Mouse (Mus musculus) hindbrain, embryonic 16.5 days (tissue): ENCODE measurements around the gene Ptn. TPM values are rescaled to one million over a fixed set of nuclear protein-coding genes. Genes with fewer than 3 reads are reported as not detected.
A peak's percentile ranks its signal among the peaks of the same experiment; 100 is the strongest.

Experiments
- ATAC-seq: fragments of 200-750 bp; cut with Nextera tagmentation; 2 replicates; pipeline ENCODE4 v1.8.0; 2017; ENCODE audit warnings: moderate TSS enrichment, moderate library complexity
- H3K27ac ChIP-seq: fragments of 300-500 bp; sonication (generic); 2 replicates; pipeline ENCODE4 v1.5.1; 2014; ENCODE audit warnings: low read depth, mild to moderate bottlenecking, control low read depth, low read length, moderate library complexity
- H3K27me3 ChIP-seq: fragments of 300-500 bp; sonication (generic); replicated peaks from 2 replicates; pipeline ENCODE4 v1.6.1; 2014; ENCODE audit warnings: low read length; ENCODE audit not compliant: control insufficient read depth, insufficient read depth
- H3K36me3 ChIP-seq: fragments of 300-500 bp; sonication (generic); 2 replicates; pipeline ENCODE4 v1.6.1; 2014; ENCODE audit warnings: mild to moderate bottlenecking, low read length, moderate library complexity, mixed read lengths; ENCODE audit not compliant: control insufficient read depth, insufficient read depth
- H3K4me1 ChIP-seq: fragments of 300-500 bp; sonication (generic); 2 replicates; pipeline ENCODE4 v1.6.1; 2014; ENCODE audit warnings: low read depth, low read length; ENCODE audit not compliant: control insufficient read depth, insufficient read depth
- H3K4me2 ChIP-seq: fragments of 300-500 bp; sonication (generic); 2 replicates; pipeline ENCODE4 v1.6.1; 2014; ENCODE audit warnings: mild to moderate bottlenecking, low read length, control low read depth, moderate library complexity
- H3K4me3 ChIP-seq: fragments of 300-500 bp; sonication (generic); 2 replicates; pipeline ENCODE4 v1.5.1; 2014; ENCODE audit warnings: mild to moderate bottlenecking, low read length, control low read depth, moderate library complexity
- H3K9ac ChIP-seq: fragments of 300-500 bp; sonication (generic); 2 replicates; pipeline ENCODE4 v1.6.1; 2014; ENCODE audit warnings: low read depth, mild to moderate bottlenecking, control low read depth, low read length, moderate library complexity
- H3K9me3 ChIP-seq: fragments of 300-500 bp; sonication (generic); 2 replicates; pipeline ENCODE4 v1.6.1; 2014; ENCODE audit warnings: mild to moderate bottlenecking, low read length, moderate library complexity; ENCODE audit not compliant: control insufficient read depth
- WGBS: fragments of 180-500 bp; shearing (Covaris S2); extraction: QIAGEN DNeasy Blood & Tissue Kit; methylation state at CpG from one replicate; pipeline ENCODE4 v1.1.7; 2014; 5-methylcytosine and 5-hydroxymethylcytosine counted together
- polyA plus RNA-seq: library from polyadenylated mRNA; unstranded; fragments of >200 nt; fragmentation: Nextera tagmentation; extraction: Ambion mirVana; gene quantifications from 2 replicates; pipeline ENCODE4 v1.2.1, GENCODE M21; 2015

Gene Ptn
- polyA plus RNA-seq, 1 experiment from 2014 or later: 988 TPM

DNA sequence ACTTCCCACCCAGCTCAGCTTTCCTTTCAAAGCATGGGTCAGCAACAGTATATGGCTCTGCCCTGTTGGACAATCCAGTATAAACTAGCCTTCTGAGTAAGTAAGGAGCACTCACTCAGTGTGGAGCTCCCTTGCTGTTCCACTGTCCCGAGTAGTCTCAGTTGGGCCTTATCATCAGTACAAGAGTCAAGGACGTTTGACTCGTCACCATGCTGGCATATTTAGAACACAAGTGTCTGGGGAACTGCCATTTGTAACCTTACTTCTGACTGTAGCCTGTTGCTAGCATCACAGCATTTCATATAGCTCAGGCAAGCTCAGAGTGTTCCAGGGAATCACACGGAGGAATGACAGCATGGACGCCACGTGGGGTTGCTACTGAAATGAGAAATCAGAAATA is 3.1 kb downstream of the Ptn start:
- peak overlapping the region; percentile 25 for H3K4me3 ChIP-seq
- peak overlapping the region; percentile 23; the same call in 1 of the 2 replicates for H3K27ac ChIP-seq
- H3K4me1 ChIP-seq: peaks cover 13% of the 10 kb centered on the region
- no peaks in the 10 kb centered on the region for H3K27me3 ChIP-seq
- WGBS: 69% methylated on average over 6 of the region's 6 CpGs
- peak overlapping the region; percentile 47 for H3K4me2 ChIP-seq
- H3K36me3 ChIP-seq: peaks cover 5% of the 10 kb centered on the region
- H3K9ac ChIP-seq: no peak overlapping the region
- H3K9me3 ChIP-seq: no peaks in the 10 kb centered on the region
- ATAC-seq: no peak

- Histone ChIP-seq H3K27me3 (no peaks in the 10 kb centered on the region), H3K4me3 (no peak overlapping the region), H3K36me3 (no peaks in the 10 kb centered on the region), H3K4me1 (peaks cover 9% of the 10 kb centered on the region), H3K27ac (peak overlapping the region; percentile 25; the same call in 1 of the 2 replicates), H3K9ac (no peak overlapping the region), H3K4me2 (0 out of 2 replicates have a peak overlapping the region, but pooled peaks have one; percentile 16), H3K9me3 (no peaks in the 10 kb centered on the region)
- 66% methylated on average over 5 of the region's 5 CpGs for WGBS
- ATAC-seq: peak; percentile 84
These were observed 9.6 kb downstream of the Ptn start for GRCm38 (mm10) chr6:36800309-36800946.

DNA sequence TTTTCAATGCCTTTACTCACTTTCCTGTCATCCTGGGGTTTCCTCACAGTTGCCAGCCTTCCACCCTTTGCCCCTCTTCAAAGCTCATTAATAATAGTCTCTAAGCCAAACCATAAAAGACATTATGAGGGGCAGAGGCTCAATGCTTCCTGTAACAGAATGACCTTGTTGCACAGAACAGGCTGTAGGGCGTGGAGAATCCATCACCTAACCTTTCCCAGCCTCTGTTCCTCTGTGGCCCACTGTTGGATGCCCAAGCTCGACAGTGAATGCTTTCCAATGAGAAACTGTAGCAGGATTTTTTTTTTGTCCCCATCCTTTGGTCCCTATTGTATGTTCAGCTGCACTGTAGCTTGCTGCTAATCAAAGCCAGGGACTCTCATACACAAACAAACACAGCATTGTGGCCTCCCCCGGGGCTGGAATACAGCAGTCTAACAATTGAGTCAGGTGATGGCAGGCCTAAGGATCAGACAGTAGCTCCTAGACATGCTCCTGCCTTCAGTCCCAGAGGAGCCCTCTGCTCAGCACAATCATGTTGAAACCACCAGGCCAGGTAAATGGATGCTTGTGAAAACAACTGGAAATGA is 12.9 kb downstream of the Ptn start:
- peak overlapping the region; percentile 63; the same call in 1 of the 2 replicates for H3K27ac ChIP-seq
- no peaks in the 10 kb centered on the region for H3K36me3 ChIP-seq
- peak; percentile 62 for ATAC-seq
- H3K4me1 ChIP-seq: peaks cover 12% of the 10 kb centered on the region
- no peaks in the 10 kb centered on the region for H3K9me3 ChIP-seq
- 11% methylated on average over 3 of the region's 3 CpGs for WGBS
- H3K4me3 ChIP-seq: no peak overlapping the region
- H3K4me2 ChIP-seq: peak overlapping the region; percentile 34
- H3K9ac ChIP-seq: no peak overlapping the region
- no peaks in the 10 kb centered on the region for H3K27me3 ChIP-seq

DNA sequence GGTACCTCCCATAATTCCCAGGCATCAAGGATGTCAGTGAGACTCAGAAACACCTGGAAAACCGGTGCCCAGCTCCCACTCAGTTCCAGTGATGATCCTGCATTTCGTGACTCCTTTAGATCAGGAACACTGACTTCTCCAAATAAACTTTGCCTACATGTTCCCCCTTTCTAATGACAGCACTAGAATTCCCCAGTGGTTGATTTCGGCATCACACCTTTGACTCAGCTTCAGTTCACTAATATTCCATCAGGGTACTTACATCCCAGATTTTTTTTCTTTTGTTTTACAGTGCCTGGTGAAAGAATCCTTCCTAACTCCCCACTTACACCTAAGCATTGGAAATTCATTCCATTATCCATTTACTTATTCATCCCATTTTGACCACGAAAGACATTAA is 15.5 kb downstream of the Ptn start:
- no peak overlapping the region for H3K4me2 ChIP-seq
- ATAC-seq: no peak
- no peaks in the 10 kb centered on the region for H3K36me3 ChIP-seq
- no peak overlapping the region for H3K4me3 ChIP-seq
- H3K4me1 ChIP-seq: peaks cover 12% of the 10 kb centered on the region
- no peak overlapping the region for H3K27ac ChIP-seq
- no peak overlapping the region for H3K9ac ChIP-seq
- no peaks in the 10 kb centered on the region for H3K27me3 ChIP-seq
- H3K9me3 ChIP-seq: no peaks in the 10 kb centered on the region
- WGBS: 72% methylated on average over 4 of the region's 4 CpGs

DNA sequence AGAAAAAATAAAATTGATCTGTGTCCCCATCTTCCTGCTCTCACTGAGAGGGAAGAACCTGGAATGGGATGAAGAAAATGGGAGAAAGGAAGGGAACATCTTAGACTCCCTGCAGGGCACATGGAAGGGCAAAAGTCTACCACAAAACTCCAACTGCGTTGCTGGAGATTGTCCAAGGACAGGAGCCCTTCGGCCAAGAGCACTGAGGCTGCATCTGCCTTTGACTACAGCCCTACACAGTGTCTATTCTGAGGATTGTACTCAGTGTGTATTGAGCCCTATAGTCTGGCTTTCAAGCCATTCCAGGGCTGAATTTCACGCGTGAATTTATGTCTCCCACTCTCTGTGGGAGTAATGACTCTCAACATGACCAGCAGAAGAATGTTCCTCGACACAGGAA is 16.2 kb downstream of the Ptn start:
- ATAC-seq: peak; percentile 84
- WGBS: 55% methylated on average over 5 of the region's 5 CpGs
- peak overlapping the region; percentile 1; the same call in 1 of the 2 replicates for H3K4me2 ChIP-seq

GRCm38 (mm10) chr6:36789261-36789660 is 20.8 kb downstream of the Ptn start:
- Histone ChIP-seq H3K27me3 (no peaks in the 10 kb centered on the region), H3K27ac (no peak overlapping the region; the same call in 1 of the 2 replicates), H3K36me3 (no peaks in the 10 kb centered on the region), H3K4me2 (no peak overlapping the region), H3K9me3 (no peaks in the 10 kb centered on the region), H3K9ac (no peak overlapping the region), H3K4me1 (peaks cover 20% of the 10 kb centered on the region), H3K4me3 (no peak overlapping the region)
- ATAC-seq: no peak
- WGBS: 37% methylated on average over 4 of the region's 4 CpGs

More for the DNA sequence above, 16.2 kb downstream of the Ptn start:
- Histone ChIP-seq H3K36me3 (no peaks in the 10 kb centered on the region), H3K9me3 (no peaks in the 10 kb centered on the region), H3K27me3 (no peaks in the 10 kb centered on the region), H3K4me1 (peaks cover 18% of the 10 kb centered on the region), H3K9ac (no peak overlapping the region), H3K4me3 (no peak overlapping the region), H3K27ac (0 out of 2 replicates have a peak overlapping the region, but pooled peaks have one; percentile 37)

DNA sequence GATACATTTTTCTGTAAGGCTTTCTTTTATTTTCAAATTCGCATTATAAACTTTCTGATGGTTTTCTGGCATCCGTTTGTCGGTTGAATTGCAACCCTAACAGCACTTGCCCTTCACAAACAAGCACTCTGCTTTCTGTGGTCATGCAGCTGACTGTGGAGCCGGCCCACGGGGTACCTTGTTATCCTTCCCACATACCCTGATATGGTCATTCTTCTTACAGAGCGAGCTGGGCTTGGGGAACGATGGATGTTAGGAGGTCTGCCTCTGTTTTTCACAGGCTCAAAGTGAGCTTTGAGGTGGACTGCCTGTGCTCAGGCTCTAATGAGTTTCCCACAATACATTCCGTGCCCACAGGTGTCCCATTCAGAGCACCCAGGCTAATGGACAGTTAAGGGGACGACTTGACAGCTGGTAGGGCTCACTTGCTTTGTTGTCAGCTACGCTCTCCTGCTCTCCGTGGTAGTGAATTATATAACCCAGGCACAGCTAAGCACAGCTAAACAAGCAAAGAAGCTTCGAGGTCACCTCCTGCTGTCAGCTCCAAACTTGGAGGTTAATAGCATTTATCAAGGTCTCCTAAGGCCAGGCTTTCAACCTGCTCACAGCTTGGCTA is 21.3 kb downstream of the Ptn start:
- peaks cover 17% of the 10 kb centered on the region for H3K4me1 ChIP-seq
- no peaks in the 10 kb centered on the region for H3K36me3 ChIP-seq
- H3K9me3 ChIP-seq: no peaks in the 10 kb centered on the region
- H3K27ac ChIP-seq: peak overlapping the region; percentile 30; the same call in 1 of the 2 replicates
- peak overlapping the region; percentile 37 for H3K4me2 ChIP-seq
- ATAC-seq: peak; percentile 23; the same call in 1 of the 2 replicates
- no peaks in the 10 kb centered on the region for H3K27me3 ChIP-seq
- 21% methylated on average over 12 of the region's 12 CpGs for WGBS
- H3K9ac ChIP-seq: peak overlapping the region; percentile 1
- H3K4me3 ChIP-seq: no peak overlapping the region

DNA sequence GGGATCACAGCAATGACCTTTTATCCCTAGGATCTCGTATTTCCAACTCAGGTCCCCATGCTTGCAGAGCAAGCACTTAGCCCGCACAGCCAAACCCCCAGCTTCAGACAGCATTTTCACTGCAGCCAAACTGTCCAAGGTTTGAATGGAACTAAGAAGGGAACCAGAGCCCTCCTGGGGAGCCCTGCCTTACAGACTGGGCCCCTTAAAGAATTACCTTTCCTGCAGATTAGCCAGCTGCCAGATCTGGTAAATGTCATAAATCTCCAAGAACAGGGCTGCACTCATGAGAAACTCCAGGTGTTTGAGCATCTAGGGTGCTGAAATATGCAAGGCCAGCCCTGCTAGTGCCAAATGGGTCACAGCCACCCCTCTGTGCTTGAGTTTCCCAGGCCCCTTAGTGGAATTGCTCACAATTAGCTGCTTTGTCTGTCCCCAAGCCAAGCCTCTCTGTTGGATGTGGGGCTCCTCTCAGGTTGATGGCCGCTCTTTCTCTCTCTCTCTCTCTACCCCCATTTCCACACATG is 25.3 kb downstream of the Ptn start:
- no peaks in the 10 kb centered on the region for H3K27me3 ChIP-seq
- H3K4me1 ChIP-seq: peaks cover 20% of the 10 kb centered on the region
- peak; percentile 86 for ATAC-seq
- no peak overlapping the region for H3K9ac ChIP-seq
- peak overlapping the region; percentile 68 for H3K27ac ChIP-seq
- no peaks in the 10 kb centered on the region for H3K9me3 ChIP-seq
- no peak overlapping the region for H3K4me2 ChIP-seq
- 32% methylated on average over 3 of the region's 3 CpGs for WGBS
- H3K4me3 ChIP-seq: no peak overlapping the region
- no peaks in the 10 kb centered on the region for H3K36me3 ChIP-seq

DNA sequence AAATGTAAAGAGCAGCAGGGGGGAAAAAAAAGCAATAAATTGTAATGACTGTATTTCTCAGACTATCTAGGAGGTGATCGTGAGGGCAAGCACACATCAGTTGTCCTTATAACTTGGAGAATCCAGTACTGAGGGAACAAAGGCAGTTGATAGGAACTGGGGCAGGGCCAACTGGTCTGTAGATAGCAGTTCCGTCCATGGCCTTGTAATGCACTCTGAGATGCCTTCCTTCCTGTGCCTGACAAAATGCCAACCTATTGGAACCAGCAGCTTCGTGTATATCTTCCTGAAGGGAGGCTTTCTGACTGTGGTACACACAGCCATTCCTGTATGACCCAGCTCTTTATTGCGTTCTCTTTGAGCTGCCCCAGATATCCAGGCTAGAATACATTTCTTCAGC is 27.5 kb downstream of the Ptn start:
- H3K9me3 ChIP-seq: no peaks in the 10 kb centered on the region
- H3K4me3 ChIP-seq: no peak overlapping the region
- no peaks in the 10 kb centered on the region for H3K27me3 ChIP-seq
- no peak for ATAC-seq
- H3K36me3 ChIP-seq: no peaks in the 10 kb centered on the region
- peaks cover 17% of the 10 kb centered on the region for H3K4me1 ChIP-seq
- no peak overlapping the region for H3K27ac ChIP-seq
- 54% methylated on average over 4 of the region's 4 CpGs for WGBS
- no peak overlapping the region for H3K9ac ChIP-seq
- no peak overlapping the region for H3K4me2 ChIP-seq
